Mouse (Mus musculus) kidney, embryonic 15.5 days (tissue): ENCODE data around the gene Gm11168. TPM values are rescaled to one million over a fixed set of nuclear protein-coding genes. Genes with fewer than 3 reads are reported as not detected.
"Not testable (repeated sequence)": the region's sequence is repeated elsewhere in the genome, so short reads cannot be mapped to it uniquely, and the experiment has no call there.

Source experiments
- ATAC-seq: fragments of 200-750 bp; cut with Nextera tagmentation; replicated peaks from 2 replicates; pipeline ENCODE4 v1.8.0; 2017; ENCODE audit warnings: moderate TSS enrichment; ENCODE audit not compliant: low FRiP score
- H3K27ac ChIP-seq: fragments of 300-500 bp; sonication (generic); 2 replicates; pipeline ENCODE4 v1.5.1; 2015; ENCODE audit warnings: mild to moderate bottlenecking, inconsistent platforms
- H3K27me3 ChIP-seq: fragments of 300-500 bp; sonication (generic); 2 replicates; pipeline ENCODE4 v1.6.1; 2015; ENCODE audit warnings: inconsistent platforms
- H3K36me3 ChIP-seq: fragments of 300-500 bp; sonication (generic); 2 replicates; pipeline ENCODE4 v1.6.1; 2015; ENCODE audit warnings: inconsistent platforms
- H3K4me1 ChIP-seq: fragments of 300-500 bp; sonication (generic); 2 replicates; pipeline ENCODE4 v1.6.1; 2015; ENCODE audit warnings: inconsistent platforms
- H3K4me2 ChIP-seq: fragments of 300-500 bp; sonication (generic); 2 replicates; pipeline ENCODE4 v1.6.1; 2015; ENCODE audit warnings: moderate library complexity, mild to moderate bottlenecking, inconsistent platforms
- H3K4me3 ChIP-seq: fragments of 300-500 bp; sonication (generic); replicated peaks from 2 replicates; pipeline ENCODE4 v1.5.1; 2015; ENCODE audit warnings: mild to moderate bottlenecking, inconsistent platforms
- H3K9ac ChIP-seq: fragments of 300-500 bp; sonication (generic); 2 replicates; pipeline ENCODE4 v1.6.1; 2015; ENCODE audit warnings: mild to moderate bottlenecking, inconsistent platforms
- H3K9me3 ChIP-seq: fragments of 300-500 bp; sonication (generic); replicated peaks from 2 replicates; pipeline ENCODE4 v1.6.1; 2016; ENCODE audit warnings: inconsistent platforms
- WGBS: fragments of 180-500 bp; shearing (Covaris S2); methylation state at CpG from one replicate; pipeline ENCODE4 v1.1.7; 2015; ENCODE audit warnings: mixed read lengths; 5-methylcytosine and 5-hydroxymethylcytosine counted together
- polyA plus RNA-seq: library from polyadenylated mRNA; unstranded; fragments of >200 nt; fragmentation: Nextera tagmentation; extraction: Ambion mirVana; gene quantifications from 2 replicates; pipeline ENCODE4 v1.2.1, GENCODE M21; 2015

The Gm11168 gene
- polyA plus RNA-seq, 1 experiment from 2014 or later = not detected

DNA sequence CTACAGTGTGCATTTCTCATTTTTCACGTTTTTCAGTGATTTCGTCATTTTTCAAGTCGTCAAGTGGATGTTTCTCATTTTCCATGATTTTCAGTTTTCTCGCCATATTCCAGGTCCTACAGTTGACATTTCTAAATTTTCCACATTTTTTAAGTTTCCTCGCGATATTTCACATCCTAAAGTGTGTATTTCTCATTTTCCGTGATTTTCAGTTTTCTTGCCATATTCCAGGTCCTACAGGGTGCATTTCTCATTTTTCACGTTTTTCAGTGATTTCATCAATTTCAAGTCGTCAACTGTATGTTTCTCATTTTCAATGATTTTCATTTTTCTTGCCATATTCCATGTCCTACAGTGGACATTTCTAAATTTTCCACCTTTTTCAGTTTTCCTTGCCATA lies 14.0 kb downstream of the Gm11168 start, which contains the start of gene Gm10719:
Gm10719 (plus strand) TSS at position 301 of the 400 bp plus-strand sequence.
- not testable (repeated sequence) for H3K4me3 ChIP-seq, H3K4me2 ChIP-seq, H3K9me3 ChIP-seq, H3K27ac ChIP-seq, H3K9ac ChIP-seq, ATAC-seq, H3K27me3 ChIP-seq, H3K36me3 ChIP-seq, H3K4me1 ChIP-seq
- 50% methylated on average over 2 of the region's 9 CpGs for WGBS

- H3K9ac ChIP-seq, ATAC-seq, H3K36me3 ChIP-seq, H3K4me2 ChIP-seq, H3K4me3 ChIP-seq, H3K9me3 ChIP-seq, H3K27me3 ChIP-seq, H3K27ac ChIP-seq, H3K4me1 ChIP-seq: not testable (repeated sequence)
- 64% methylated on average over 9 of the region's 9 CpGs for WGBS
These were observed 15.8 kb downstream of the Gm11168 start for GRCm38 (mm10) chr9:3018944-3019343.

- H3K27me3 ChIP-seq, H3K4me2 ChIP-seq, H3K4me1 ChIP-seq, H3K9ac ChIP-seq, H3K4me3 ChIP-seq, H3K27ac ChIP-seq, H3K9me3 ChIP-seq, H3K36me3 ChIP-seq: not testable (repeated sequence)
- WGBS = 75% methylated on average over 17 of the region's 19 CpGs
- ATAC-seq = peak; percentile 65
These were observed 16.9 kb downstream of the Gm11168 start for GRCm38 (mm10) chr9:3019835-3020727.

GRCm38 (mm10) chr9:3022316-3023008 lies 19.3 kb downstream of the Gm11168 start:
- not testable (repeated sequence) for H3K27ac ChIP-seq, H3K9ac ChIP-seq, H3K27me3 ChIP-seq, H3K36me3 ChIP-seq, H3K4me3 ChIP-seq, H3K9me3 ChIP-seq, H3K4me1 ChIP-seq, ATAC-seq, H3K4me2 ChIP-seq
- WGBS = 76% methylated on average over 11 of the region's 13 CpGs

DNA sequence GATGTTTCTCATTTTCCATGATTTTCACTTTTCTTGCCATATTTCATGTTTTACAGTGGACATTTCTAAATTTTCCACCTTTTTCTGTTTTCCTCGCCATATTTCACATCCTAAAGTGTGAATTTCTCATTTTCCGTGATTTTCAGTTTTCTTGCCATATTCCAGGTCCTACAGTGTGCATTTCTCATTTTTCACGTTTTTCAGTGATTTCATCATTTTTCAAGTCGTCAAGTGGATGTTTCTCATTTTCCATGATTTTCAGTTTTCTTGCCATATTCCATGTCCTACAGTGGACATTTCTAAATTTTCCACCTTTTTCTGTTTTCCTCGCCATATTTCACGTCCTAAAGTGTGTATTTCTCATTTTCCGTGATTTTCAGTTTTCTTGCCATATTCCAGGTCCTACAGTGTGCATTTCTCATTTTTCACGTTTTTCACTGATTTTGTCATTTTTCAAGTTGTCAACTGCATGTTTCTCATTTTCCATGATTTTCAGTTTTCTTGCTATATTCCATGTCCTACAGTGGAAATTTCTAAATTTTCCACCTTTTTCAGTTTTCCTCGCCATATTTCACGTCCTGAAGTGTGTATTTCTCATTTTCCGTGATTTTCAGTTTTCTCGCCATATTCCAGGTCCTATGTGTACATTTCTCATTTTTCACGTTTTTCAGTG lies 20.3 kb downstream of the Gm11168 start, which contains the start of gene Gm10718:
Gm10718 (plus strand) TSS at position 236 of the 673 bp plus-strand sequence.
- H3K27me3 ChIP-seq, H3K36me3 ChIP-seq, H3K4me1 ChIP-seq, ATAC-seq, H3K9ac ChIP-seq, H3K4me3 ChIP-seq, H3K4me2 ChIP-seq, H3K27ac ChIP-seq, H3K9me3 ChIP-seq: not testable (repeated sequence)
- 74% methylated on average over 12 of the region's 13 CpGs for WGBS

DNA sequence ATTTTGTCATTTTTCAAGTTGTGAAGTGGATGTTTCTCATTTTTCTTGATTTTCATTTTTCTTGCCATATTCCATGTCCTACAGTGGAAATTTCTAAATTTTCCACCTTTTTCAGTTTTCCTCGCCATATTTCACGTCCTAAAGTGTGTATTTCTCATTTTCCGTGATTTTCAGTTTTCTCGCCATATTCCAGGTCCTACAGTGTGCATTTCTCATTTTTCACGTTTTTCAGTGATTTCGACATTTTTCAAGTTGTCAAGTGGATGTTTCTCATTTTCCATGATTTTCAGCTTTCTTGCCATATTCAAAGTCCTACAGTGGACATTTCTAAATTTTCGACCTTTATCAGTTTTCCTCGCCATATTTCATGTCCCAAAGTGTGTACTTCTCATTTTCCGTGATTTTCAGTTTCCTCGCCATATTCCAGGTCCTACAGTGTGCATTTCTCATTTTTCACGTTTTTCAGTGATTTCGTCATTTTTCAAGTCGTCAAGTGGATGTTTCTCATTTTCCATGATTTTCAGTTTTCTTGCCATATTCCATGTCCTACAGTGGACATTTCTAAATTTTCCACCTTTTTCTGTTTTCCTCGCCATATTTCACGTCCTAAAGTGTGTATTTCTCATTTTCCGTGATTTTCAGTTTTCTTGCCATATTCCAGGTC lies 21.0 kb downstream of the Gm11168 start:
- H3K9me3 ChIP-seq, H3K9ac ChIP-seq, H3K27ac ChIP-seq, H3K4me1 ChIP-seq, H3K4me2 ChIP-seq, H3K36me3 ChIP-seq, H3K27me3 ChIP-seq, H3K4me3 ChIP-seq, ATAC-seq: not testable (repeated sequence)
- WGBS = 77% methylated on average over 16 of the region's 16 CpGs

DNA sequence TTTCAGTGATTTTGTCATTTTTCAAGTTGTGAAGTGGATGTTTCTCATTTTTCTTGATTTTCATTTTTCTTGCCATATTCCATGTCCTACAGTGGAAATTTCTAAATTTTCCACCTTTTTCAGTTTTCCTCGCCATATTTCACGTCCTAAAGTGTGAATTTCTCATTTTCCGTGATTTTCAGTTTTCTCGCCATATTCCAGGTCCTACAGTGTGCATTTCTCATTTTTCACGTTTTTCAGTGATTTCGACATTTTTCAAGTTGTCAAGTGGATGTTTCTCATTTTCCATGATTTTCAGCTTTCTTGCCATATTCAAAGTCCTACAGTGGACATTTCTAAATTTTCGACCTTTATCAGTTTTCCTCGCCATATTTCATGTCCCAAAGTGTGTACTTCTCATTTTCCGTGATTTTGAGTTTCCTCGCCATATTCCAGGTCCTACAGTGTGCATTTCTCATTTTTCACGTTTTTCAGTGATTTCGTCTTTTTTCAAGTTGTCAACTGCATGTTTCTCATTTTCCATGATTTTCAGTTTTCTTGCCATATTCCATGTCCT lies 21.8 kb downstream of the Gm11168 start, which contains the start of gene Gm10717:
Gm10717 (plus strand) TSS at position 506 of the 556 bp plus-strand sequence.
- 72% methylated on average over 12 of the region's 12 CpGs for WGBS
- H3K27me3 ChIP-seq, H3K36me3 ChIP-seq, H3K27ac ChIP-seq, ATAC-seq, H3K4me1 ChIP-seq, H3K4me3 ChIP-seq, H3K9ac ChIP-seq, H3K4me2 ChIP-seq, H3K9me3 ChIP-seq: not testable (repeated sequence)

- H3K4me1 ChIP-seq, H3K27me3 ChIP-seq, H3K4me2 ChIP-seq, H3K9ac ChIP-seq, H3K9me3 ChIP-seq, H3K4me3 ChIP-seq, ATAC-seq, H3K36me3 ChIP-seq, H3K27ac ChIP-seq: not testable (repeated sequence)
- WGBS = 66% methylated on average over 6 of the region's 6 CpGs
These were observed 22.5 kb downstream of the Gm11168 start for GRCm38 (mm10) chr9:3025653-3026052.

GRCm38 (mm10) chr9:3026136-3026535 lies 23.0 kb downstream of the Gm11168 start:
- not testable (repeated sequence) for H3K4me1 ChIP-seq, H3K4me2 ChIP-seq, H3K36me3 ChIP-seq, H3K9ac ChIP-seq, H3K27me3 ChIP-seq, H3K9me3 ChIP-seq, ATAC-seq, H3K4me3 ChIP-seq, H3K27ac ChIP-seq
- 74% methylated on average over 5 of the region's 5 CpGs for WGBS

DNA sequence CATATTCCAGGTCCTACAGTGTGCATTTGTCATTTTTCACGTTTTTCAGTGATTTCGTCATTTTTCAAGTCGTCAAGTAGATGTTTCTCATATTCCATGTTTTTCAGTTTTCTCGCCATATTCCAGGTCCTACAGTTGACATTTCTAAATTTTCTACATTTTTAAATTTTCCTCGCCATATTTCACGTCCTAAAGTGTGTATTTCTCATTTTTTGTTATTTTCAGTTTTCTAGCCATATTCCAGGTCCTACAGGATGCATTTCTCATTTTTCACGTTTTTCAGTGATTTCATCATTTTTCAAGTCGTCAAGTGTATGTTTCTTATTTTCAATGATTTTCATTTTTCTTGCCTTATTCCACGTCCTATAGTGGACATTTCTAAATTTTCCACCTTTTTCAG lies 23.6 kb downstream of the Gm11168 start:
- not testable (repeated sequence) for H3K9ac ChIP-seq, H3K36me3 ChIP-seq, H3K4me3 ChIP-seq, ATAC-seq, H3K9me3 ChIP-seq, H3K4me2 ChIP-seq, H3K27ac ChIP-seq, H3K4me1 ChIP-seq, H3K27me3 ChIP-seq
- WGBS = 64% methylated on average over 9 of the region's 9 CpGs

DNA sequence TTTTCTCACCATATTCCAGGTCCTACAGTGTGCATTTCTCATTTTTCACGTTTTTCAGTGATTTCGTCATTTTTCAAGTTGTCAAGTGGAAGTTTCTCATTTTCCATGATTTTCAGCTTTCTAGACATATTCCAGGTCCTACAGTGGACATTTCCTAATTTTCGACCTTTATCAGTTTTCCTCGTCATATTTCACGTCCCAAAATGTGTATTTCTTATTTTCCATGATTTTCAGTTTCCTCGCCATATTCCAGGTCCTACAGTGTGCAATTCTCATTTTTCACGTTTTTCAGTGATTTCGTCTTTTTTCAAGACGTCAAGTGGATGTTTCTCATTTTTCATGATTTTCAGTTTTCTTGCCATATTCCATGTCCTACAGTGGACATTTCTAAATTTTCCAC lies 24.1 kb downstream of the Gm11168 start:
- not testable (repeated sequence) for H3K36me3 ChIP-seq, H3K4me1 ChIP-seq, H3K9me3 ChIP-seq, ATAC-seq, H3K9ac ChIP-seq, H3K27me3 ChIP-seq, H3K4me2 ChIP-seq, H3K4me3 ChIP-seq, H3K27ac ChIP-seq
- 71% methylated on average over 9 of the region's 9 CpGs for WGBS
